Mouse (Mus musculus): ENCODE data around the gene Frmd6.

Gene Frmd6

DNA sequence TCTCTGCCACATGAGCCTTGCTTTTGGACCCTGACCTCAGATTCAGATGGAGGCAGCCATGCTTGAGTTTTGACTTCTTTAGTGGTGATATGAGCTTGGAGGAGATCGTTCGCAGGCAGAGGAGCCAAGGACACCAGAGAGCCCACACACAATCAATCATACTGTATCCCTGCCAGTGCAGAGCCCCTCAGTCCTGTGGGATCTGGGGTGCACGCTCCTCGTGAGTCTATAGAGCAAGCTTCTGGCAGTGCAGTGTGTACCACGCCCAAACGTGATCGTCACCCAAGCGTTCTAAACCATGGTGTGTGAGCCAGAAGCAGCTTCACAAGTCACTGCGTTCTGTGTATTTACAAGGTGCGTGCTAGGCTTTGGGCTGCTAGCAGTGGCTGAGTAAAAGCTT, 70.8 kb downstream of the Frmd6 start:
- DNase-seq (ENCODE audit: low spot score in 2 of 2) = no peak

DNA sequence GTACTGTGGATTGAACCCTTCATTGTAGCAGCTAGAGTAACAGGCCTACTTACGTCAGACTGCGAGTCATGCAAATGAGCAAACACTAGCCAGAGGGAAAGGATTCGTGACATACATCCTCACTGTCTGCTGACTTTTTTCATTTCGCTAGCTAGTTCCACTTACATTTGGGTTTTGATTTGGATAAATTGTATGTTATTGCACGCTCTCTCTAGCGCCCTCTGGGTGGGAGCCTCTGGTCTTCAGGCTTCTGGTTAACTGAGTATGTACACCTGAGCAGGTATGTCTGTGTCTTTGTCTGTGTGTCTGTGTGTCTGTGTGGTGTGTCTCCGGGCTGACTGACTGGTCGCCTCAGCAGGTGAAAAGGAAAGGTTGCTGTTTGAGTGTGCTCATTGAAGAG, 72.1 kb downstream of the Frmd6 start:
- DNase-seq (ENCODE audit: low spot score in 2 of 2) = peak in 1 of 2 experiments; percentile 36

DNA sequence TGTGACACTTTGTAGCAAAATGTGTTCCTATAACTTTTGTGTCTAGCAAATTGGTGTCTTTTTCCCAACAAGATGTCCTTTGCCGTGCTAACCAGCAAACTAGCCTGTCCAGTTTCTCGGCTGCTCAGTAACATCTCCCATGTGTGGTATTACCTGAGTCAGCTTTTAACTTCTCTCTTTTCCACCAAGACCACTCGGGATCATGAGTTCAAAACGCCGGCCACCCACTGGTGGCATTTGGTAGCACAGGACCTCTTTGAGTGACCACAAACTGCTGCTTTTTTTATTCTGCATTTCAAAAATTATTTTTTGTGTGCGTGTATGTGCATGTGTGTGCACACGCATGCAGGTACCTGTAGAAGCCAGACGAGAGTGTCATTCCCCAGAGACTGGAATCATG, 73.1 kb downstream of the Frmd6 start:
- DNase-seq (ENCODE audit: low spot score in 2 of 2) = no peak

DNA sequence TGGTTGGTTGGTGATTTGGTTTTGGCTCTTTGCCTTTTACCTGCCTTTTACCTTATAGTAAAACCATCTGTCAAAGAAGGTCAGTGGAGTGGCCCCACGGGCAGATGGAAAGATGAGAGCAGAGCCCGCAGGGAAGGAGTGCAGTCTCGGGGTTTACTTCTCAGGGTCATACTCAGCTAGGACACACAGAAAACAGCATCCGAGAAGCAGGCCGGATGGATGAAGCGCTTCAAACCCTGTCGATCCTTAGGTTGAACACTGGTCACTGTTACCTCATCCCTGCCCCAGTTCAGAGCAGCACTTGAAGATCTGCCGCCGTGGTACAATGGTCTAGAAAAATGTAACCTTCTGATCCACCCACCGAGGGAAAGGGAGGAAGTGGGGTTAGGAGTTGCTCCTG, 79.2 kb downstream of the Frmd6 start:
- no peak for DNase-seq (ENCODE audit: low spot score in 2 of 2)

DNA sequence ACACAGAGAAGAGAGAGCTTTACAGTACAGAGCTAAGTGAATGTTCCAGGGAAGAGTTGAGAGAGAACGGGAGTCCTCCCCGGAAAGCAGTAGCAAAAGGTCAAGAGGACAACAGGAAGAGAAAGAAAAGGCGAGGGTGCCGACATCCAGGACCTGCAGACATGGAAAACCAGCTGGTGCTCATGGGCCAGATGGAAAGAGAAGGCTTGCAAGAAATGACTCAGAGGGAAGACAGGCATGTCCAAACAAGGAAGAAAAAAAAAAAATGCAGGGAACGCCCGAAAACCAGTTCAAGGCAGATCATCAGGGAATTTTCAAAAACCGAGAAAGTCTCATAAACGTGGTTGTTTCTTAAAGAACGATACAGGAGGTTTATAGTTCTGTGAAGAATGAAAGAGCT, 81.6 kb downstream of the Frmd6 start:
- peak in 1 of 2 experiments; percentile 35 for DNase-seq (ENCODE audit: low spot score in 2 of 2)

DNA sequence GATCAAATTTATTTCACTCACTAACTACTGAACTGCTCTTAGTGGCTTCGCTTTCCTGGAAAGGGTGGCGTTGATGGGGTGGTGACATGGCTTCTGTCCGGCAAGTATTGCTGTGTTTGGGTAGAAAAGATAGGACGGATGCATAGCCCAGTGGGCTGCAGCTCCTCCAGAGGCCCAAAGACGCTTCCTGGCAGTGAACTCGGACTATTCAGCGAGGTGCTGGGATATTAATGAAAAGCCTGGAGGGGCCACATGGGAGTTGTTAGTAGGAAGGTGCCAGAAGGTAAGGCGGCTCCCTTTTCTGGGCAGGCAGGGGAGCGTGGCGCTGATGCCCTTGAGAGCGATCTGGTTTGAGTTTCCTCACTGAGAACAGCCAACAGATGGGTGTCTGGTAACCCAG, 82.3 kb downstream of the Frmd6 start:
- no peak for DNase-seq (ENCODE audit: low spot score in 2 of 2)

DNA sequence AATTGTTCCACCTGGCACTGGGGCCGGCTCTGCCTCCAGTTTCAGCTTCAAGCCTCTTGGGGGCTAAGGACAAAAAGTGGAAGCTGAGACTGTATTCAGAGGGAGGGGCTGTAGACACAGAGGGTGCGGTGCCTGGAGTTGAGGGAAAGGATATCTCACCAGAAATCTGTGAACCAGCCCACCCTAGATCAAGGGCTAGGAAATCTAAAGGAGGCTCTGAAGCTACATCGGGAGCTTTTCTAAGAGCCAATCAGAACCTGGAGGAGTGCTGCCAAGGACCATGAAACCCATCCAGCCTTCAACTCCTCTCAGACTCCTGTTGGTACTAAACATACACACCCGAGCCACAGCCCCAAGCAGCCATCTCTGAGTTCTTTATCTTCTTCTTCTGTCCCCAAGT, 82.8 kb downstream of the Frmd6 start:
- no peak for DNase-seq (ENCODE audit: low spot score in 2 of 2)

DNA sequence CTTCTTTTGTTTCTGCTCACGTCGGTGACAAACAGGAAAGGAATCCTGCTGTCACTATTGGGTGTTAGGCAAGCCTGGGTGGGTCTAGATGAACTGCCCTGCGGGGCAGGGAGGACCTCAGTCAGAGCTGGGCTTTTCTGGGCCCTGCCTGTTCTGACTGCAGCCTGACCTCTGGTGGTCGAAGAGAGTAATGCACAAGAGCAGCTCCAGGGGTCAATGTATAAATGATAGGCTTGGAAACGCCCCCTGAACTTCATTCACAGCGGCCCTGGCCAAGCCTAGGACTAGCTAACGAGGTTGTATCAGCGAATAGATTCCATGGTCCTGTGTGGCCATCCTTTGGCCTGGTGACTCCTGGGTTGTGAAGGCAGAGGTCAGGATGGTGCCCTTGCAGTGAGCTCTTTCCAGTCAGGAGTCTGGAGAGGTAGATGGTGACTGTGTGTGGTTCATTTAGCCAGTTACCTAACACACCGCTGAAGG, 85.0 kb downstream of the Frmd6 start:
- DNase-seq (ENCODE audit: low spot score in 2 of 2) = peak; percentile 78 to 83

DNA sequence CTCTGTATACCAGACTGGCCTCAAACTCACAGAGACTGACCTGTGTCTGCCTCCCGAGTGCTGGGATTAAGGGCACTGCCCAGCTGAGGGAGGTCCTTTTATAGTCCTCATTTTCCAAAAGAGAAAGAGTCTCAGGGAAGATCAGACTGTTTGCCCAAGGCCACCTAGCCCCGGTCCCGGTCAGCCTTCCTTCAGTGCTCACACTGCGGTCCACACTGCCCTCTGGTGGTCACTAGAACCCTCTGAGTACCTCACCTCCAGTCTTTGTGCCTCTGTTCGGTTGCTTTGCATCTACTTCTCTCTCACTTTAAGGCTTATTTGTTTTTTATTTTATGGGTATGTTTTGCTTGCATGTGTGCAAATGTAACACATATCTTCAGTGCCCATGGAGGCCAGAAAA, 85.7 kb downstream of the Frmd6 start:
- DNase-seq (ENCODE audit: low spot score in 2 of 2) = peak; percentile 82 to 84

DNA sequence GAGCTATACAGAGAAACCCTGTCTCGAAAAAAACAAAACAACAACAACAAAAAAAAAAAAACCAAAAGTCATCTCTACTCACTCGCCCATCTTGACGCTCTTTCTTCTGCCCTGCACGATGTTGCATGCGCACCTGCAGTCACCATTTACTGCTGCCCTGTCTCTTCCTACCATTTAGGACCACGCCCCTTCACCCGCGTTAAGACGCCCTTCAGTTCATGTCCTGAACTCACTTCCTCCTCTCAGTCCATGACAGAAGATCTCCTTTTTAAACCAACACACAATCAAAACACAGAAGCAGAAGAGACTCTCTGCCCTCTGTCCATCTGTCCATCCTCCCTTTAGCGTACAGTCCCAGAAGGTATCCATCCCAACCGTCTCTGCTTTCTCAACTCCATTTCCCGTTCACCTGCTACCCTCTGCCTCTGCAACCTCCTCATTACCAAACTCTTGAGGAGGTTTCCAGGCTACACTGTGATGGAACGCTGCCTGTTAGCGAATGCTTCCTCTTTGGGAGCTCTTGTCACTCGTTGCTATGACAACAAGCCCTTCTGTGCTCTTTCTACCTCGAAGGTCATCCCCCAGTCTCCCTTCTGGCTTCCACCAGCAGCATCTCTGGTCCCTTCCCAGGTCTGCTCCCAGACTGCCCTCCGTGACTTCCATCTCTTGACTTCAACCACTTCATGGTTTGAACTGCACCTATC, 86.5 kb downstream of the Frmd6 start:
- DNase-seq (ENCODE audit: low spot score in 2 of 2) = no peak

DNA sequence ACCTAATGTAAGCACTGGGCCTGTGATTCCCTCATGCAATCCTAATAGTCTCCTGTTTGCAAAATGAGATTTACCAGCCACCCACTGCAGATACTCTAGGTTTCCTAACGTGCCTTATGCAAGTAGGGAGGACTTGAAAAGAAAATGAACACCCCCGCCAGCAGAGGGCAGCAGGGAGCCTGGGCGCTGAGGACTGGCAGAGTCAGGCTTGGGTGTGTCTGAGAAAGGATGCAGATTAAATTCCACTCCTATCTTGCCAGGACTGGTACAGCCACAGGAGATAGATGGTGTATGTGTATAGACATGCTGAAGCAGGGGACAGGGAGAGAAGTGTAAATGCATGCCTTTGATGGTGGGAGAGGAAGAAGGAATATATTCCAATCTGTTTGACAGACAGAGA, 88.1 kb downstream of the Frmd6 start:
- peak; percentile 61 to 79 for DNase-seq (ENCODE audit: low spot score in 2 of 2)

DNA sequence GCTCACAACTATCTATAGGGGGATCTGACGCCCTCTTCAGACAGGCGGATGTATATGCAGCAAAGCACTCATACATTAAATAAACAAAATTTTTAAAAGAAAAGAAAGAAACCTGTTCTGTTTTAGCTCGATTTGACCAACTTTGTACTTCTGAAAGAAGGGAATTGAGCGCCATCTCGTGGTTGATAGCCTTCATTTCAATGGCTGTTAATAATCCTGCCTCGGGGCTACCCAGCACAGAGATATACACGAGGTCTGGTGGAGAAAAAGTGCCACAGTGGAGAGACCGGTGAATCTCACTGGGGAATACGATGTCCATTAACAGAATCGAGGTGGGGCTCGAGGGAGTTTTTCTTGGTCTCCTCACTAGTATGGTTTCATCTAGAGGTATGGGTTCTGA, 89.1 kb downstream of the Frmd6 start:
- peak; percentile 36 to 57 for DNase-seq (ENCODE audit: low spot score in 2 of 2)

DNA sequence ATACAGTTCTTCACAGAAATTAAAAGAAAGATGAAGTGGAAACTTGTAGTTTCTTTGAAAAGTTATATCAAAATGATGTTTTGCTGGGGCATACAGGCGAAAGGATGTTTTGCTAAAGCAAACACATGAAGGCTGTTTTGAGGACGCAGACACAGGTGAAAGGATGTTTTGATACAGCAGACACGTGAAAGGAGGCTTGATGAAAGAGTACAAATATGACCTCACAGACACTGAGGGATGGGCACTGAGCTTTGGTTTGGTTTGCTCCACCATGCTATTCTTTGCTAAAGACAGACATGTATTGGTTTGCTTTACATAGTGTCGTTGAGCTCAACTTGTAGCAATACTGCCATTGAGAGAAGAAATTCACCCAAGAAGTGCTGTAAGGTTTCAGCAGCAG, 104.5 kb downstream of the Frmd6 start:
- DNase-seq (ENCODE audit: low spot score in 2 of 2) = no peak

DNA sequence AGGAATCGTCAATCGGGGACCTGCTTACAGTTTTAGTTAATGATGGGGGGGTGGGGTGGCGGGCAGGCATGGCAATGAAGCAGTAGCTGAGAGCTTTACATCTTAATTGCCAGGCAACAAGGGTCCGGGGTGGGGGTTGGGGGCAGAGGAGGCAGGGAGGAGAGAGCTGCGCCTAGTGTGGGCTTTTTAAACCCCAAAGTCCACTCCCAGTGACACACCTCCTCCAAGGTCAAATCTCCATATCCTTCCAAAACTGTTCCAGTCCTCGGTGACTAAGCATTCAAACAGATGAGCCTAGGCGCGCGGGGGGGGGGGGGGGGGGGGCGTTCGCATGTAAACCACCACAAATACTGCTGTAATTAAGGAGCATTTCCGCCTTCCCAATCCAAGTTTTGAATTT, 111.8 kb downstream of the Frmd6 start:
- peak in 1 of 2 experiments; percentile 25 for DNase-seq (ENCODE audit: low spot score in 2 of 2)

DNA sequence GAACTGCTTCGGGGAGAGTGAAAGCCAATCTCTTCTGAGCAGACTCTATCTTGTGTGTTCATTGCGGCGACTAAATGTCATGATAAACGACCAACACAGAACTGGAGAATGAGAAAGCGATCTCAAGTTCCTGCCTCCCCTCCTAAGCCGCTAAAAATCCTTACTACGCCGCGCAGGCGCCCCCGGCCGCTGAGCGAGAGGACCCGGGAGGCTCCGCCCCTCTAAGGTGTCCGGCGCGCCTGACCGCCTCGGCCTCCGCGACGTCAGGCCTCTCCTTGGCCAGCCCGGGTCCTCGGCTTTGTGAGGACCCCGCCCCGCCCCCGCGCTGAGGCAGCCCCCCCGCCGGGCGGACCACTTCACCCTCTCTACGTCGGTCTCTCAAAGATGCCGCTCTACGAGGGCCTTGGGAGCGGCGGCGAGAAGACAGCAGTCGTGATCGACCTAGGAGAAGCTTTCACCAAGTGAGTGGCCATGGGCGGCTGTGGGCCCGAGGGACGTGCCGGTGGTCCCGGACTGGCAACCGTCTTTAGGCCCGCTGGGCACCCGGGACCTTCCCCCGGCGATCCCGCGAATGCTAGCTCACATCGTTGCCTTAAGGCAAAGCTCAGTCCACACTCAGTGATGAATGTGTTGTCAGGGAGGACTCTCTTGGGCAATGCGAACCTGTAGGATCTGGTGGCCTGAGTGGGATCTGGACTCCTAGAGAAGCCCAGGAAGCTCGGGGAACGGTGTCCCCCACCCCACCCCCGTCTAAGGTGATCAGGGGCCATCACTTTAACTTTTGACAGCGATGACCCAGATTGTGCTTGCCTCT, 112.5 kb downstream of the Frmd6 start, which contains the start of gene Actr10:
TSS of gene Actr10 (plus strand) at position 287 of the 814 bp plus-strand sequence.
- DNase-seq (ENCODE audit: low spot score in 2 of 2) = peak; percentile 90 to 91

DNA sequence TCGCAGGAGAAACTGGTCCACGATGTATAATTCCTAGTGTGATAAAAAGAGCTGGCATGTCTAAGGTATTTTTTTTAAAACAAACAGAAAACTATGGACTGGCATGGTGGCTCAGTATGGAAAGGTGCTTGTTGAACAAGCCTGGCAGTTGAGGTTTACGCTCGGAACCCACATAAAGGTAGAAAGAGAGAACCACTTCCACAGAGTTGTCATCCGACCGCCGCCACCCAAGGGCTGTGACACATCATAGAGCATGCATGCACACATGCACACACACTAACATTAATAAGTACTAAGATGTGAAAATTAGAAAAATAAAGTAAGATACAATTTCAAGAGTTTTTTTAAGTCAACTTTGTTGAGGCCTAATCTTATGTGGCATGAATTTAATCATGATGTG, 115.5 kb downstream of the Frmd6 start:
- DNase-seq (ENCODE audit: low spot score in 2 of 2) = no peak

DNA sequence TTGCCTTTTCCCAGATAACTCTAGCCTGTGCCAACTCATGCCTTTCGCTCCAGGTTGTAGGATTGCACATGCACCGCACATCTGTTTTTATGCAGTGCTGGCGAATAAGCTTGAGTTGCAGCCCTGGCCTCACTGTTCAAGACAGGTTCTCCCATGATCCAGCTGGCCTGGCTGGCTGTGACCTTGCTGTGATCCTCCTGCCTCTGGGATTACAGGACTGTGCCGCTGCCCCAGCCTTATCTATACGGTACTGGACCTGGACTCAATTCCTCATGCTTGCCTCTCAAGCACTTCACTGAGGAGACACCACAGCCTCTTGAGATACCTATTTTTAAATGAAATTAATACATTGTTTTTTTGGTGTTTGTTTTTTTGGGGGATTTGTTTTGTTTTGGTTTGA, 118.9 kb downstream of the Frmd6 start:
- DNase-seq (ENCODE audit: low spot score in 2 of 2) = no peak

DNA sequence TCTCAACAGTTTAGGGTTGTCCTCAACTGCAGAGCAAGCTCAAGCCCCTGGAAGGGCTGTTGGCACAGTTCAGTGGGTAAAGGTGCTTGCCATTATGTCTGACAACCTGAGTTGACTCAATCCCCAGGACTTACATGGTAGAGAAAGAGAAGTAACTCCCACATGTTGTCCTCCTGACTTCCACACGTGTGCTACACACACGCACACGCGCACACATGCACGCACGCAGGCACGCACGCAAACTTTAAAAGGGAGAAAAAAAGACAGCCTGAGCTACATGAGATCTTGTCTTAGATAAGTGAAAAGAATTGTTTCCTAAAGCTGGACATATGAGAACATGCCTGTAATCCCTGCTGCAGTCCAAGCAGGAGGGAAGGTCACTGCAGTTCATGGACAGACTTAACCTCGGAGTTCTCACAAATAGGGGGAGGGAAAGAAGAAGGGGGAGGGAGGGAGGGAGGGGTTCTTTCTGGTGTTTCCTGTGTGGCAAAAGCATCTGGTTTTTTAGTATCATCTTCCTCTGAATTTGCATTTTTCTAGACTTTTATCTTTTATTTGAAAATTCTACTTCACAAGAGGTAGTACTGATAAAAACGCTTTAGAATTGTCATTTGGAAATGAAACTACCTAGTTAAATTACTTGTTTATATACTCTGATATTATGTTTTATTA, 121.4 kb downstream of the Frmd6 start:
- DNase-seq (ENCODE audit: low spot score in 2 of 2) = no peak
